Mouse (Mus musculus) central nervous system, embryonic 18 days (tissue): ENCODE results near the gene Retreg2. TPM values are rescaled to one million over a fixed set of nuclear protein-coding genes. Genes with fewer than 3 reads are reported as not detected.

Experiments used
- polyA plus RNA-seq: library from polyadenylated mRNA; depleted of rRNA; stranded (reverse); fragments of >200 nt; gene quantifications from 2 replicates; pipeline ENCODE4 v1.2.3, GENCODE M21; 2012; rRNA removed

The Retreg2 gene
- polyA plus RNA-seq: 172 and 179 TPM in 2 replicates

DNA sequence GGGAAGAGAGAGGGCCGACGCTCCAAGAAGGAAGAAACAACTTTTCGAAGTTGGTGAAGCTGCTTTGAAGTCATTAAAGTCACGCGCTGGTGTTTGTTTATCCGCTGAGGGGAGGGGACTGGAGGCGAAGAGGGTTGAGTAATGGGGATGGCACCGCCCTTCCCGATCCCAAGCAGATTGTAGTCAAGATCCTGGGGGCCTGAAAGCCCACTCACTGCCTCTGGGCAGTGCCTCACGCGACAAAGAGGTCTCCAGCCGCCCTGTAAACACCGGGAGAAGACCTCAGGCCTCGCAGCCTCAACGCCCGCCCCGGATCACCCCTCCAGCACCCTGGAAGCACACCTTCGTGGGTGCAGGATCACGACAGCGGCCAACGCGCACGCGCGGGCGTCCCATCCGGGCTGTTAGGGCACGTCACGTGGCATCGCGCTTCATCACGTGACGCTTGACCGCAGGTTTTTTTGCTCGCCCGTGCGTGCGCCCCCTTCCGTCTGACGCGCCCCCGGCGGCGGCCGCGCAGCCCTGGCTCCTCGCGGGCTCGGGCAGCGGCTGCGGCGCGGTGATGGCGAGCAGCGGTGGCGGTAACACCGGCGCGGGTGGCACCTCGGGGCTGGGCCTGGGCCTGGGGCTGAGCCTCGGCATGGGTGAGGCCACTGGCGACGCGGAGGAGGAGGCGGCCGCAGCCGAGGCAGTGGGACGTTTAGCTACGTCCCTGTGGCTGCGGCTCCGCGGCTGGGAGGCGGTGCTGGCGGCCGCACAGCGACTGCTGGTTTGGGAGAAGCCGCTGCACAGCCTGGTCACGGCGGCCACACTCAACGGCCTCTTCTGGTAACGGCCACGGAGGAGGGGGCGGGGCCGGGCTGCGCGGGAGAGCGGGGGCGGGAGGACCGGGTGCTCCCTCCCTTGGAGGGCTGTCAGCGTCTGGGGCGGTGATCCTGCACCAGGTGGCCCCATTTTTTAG lies at the start of gene Retreg2, which contains the start of gene Cnppd1:
Gene Retreg2 (plus strand): TSS at position 478 of the 961 bp plus-strand sequence.
Gene Cnppd1 (minus strand): TSS at position 411 of the 961 bp plus-strand sequence.

DNA sequence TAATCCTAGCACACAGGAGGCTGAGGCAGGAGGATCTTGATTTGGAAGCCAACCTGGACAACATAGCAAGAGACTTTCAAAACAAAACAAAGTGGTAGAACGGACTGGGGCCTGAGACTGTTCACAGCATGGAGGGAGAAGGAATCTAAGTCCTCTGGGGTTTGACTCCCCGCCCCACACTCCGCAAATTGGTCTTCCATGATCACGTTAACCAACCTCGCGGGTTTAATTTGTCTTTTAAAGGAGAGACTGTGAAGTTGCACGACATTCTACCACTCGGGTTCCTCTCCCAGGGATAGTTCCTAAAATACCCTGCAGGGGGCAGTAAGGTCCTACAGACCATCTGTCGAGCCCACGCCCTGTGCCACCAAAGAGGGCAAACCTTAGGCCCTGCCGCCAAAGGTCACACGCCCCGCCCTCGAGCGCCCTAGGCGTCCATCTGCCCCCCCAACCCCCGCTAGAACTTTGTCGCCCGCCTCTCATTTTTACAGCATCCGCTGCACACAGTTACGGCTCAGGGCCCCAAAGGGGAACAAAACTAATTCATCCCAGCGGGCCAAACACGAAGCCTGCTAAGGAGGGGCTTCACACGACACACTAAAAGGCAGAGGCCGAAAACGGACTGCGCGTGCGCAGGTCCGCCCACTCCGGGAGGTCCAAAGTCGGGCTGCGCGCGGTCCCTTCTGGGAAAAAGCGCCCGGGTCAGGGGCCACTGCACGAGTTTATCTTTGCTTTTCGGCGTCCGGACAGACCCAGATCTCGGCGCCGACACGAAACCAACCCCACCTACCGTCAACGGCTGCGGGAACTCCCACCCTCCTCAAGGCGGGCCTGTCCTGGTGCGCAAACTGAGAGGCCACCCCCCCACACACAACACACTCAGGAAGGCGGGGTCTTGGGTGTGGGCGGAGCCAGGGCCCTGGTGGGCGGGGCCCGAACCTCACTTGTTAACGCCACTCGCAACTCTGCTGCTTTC lies 17.9 kb upstream of the Retreg2 start, which contains the start of gene Nhej1:
Gene Nhej1 (minus strand): TSS at position 855 of the 976 bp plus-strand sequence.

DNA sequence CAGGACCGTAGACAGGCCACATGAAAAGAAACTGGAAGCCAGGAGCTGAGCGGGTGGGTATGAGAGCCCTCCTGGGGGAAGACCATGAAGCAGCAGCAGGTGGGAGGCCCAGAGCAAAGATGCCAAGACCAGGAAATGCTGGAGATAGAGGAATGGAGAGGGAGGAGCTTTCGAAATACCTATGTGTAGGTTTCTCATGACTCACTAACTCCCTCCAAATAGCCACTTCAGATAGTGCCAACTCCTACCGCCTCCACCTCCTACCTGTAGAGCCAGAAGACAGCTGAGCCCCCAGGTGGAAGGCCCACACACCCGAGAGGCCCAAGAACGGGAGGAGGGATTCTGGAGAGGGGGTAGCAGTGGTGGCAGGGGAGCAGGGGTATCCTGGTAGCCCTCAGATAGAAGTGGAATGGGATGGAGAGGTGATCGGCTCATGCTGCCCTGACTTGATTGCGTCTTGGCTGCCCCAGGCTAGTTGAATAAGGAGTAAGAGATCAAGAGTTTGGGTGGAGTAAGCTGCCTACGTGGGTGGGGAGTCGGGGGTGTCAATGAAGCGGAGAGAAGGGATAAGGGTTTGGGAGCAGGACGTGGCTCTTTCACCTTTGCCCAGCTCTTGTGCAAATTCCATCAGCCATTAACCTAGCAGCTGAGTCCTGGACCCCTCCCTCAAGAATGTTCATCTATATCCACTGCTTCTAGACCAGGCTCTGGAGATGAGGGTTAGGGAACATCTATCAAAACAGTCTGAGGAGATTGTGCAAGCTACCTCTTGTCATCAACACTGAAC lies 9.0 kb upstream of the Retreg2 start, which contains the start of gene Slc23a3:
Gene Slc23a3 (minus strand): TSS at position 470 of the 787 bp plus-strand sequence.

DNA sequence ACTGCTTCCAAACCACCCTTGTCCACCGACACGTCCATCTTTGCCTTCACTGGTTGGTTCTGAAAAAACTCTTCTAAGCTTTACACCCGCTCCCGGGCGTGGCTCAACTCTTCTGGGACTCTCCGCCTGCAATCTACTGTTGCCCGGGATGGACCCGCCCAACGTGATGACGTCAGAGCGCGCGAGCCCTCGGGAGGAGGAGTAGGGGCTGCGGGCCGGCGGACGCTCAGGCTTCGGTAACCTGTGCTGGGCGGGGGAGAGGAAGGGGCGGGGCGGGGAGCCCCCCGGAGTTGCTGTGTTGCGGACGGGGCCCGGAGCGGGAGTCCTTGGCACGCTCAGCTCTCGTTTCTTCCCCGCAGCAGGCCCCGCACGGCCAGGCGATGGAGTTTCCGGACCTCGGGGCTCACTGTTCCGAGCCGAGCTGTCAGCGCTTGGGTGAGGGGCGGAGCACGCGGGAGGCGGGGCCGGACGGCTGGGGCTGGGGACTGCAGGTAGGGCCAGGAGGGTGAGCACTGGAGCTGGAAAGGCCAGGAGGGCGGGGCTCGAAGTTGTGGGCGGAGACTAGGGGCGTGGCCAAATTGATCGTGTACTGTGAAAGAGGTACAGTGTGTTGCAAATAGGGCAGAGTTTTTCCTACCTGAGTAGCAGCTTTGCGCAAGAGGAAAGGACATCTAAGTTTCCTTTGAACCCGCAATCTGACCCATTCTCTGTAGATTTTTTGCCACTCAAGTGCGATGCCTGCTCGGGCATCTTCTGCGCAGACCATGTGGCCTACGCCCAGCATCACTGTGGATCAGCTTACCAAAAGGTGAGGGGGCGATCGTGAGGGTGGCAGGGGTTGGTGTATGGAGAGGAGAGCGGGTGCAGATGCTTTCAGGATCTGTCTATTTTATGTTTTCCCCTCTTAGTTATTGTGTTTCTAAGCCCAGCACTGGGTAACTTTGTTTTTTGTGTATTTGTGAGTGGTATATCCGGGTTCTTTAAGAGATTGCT lies 26.2 kb downstream of the Retreg2 start, which contains the start of gene Zfand2b:
Gene Zfand2b (plus strand): TSS at position 175 of the 993 bp plus-strand sequence.

DNA sequence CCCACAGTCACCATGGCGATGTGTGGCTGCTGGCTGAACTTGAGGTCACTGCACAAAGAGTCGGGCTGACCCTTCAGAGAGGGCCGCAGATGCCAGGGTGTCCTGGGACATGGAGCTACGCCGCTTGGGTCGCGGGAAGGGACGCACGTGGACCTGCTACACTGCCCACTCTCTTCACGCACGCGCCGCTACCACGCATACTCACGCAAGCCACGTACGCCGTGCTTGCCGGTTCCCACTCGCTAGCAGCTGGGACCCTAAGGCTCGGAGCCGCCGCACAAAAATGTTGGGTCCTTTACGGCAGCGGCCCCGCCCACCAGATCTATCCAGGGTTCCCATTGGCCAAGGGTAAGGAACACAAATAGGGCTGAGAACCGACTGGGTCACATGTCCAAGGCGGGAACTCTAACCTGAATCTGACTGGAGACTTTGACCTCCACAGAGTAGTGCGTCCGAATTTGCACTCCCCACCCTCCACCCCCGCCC lies 37.6 kb downstream of the Retreg2 start, which contains the start of gene Abcb6:
Gene Abcb6 (minus strand): TSS at position 288 of the 486 bp plus-strand sequence.

DNA sequence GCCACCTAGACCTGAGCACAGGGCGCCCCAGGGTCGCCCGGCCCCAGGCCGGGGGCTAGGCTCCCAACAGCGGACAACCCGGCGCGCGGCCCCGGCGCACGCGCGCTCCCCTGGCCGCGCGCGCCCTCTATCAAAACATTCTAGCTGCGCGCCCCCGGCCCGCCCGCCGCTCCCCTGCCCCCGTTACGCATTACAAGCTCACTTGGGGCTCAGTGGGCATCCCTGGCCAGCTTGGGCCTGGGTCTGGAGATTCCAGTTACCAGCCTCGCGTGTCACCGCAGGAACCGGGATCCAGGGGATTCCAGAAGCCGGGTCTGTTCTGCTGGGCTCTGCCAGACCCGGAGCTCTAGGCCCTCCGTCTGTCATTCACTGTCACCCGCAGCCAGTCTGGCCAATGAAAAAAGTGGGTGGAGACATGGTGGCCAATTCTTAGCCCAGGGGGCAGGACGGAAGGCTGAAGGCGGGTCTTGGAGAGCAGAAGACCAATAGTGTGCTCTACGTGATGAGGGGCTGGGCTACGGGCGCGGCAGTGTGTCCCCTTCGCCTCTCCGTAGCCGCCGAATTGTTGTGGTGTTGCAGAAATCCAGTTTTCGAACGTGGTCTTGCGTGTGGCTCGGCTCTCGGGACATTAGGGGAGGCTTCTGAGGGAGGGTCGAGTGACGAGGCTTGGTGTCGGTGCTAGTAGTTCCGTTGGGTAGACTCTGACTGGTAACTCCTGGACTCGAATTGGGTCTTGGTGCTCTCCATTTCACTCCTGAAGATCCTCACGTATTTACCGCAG lies 49.2 kb downstream of the Retreg2 start, which contains the start of the genes Ankzf1 and Atg9a:
Gene Ankzf1 (plus strand): TSS at position 530 of the 781 bp plus-strand sequence.
Gene Atg9a (minus strand): TSS at position 575 of the 781 bp plus-strand sequence.

Other genes with a start within 250 kb of the Retreg2 start
- gene Cryba2, start 249.6 kb upstream of the Retreg2 start, polyA plus RNA-seq: 0.25 and 0.32 TPM in 2 replicates
- gene Cfap65, start 207.2 kb upstream of the Retreg2 start, polyA plus RNA-seq: 2.9 and 3.7 TPM in 2 replicates
- 0.34 and 0.67 TPM in 2 replicates for gene Ihh, start 191.1 kb upstream of the Retreg2 start, polyA plus RNA-seq
- 1.7 and 2.4 TPM in 2 replicates for gene Nhej1, start 17.6 kb upstream of the Retreg2 start, polyA plus RNA-seq
- gene Slc23a3, start 8.9 kb upstream of the Retreg2 start, polyA plus RNA-seq: 0.03 and 0.05 TPM in 2 replicates
- gene Cnppd1, start 67 bp upstream of the Retreg2 start, polyA plus RNA-seq: 45.7 and 51.1 TPM in 2 replicates
- gene Zfand2b, start 25.9 kb downstream of the Retreg2 start, polyA plus RNA-seq: 51.1 and 55.2 TPM in 2 replicates
- 45.2 and 45.8 TPM in 2 replicates for gene Abcb6, start 37.6 kb downstream of the Retreg2 start, polyA plus RNA-seq
- gene Ankzf1, start 49.4 kb downstream of the Retreg2 start, polyA plus RNA-seq: 35.3 and 38.8 TPM in 2 replicates
- gene Atg9a, start 49.4 kb downstream of the Retreg2 start, polyA plus RNA-seq: 57.0 and 62.6 TPM in 2 replicates
- 35.6 and 40.2 TPM in 2 replicates for gene Glb1l, start 68.0 kb downstream of the Retreg2 start, polyA plus RNA-seq
- 206 and 218 TPM in 2 replicates for gene Stk16, start 68.1 kb downstream of the Retreg2 start, polyA plus RNA-seq
- 15.5 and 16.9 TPM in 2 replicates for gene Tuba4a, start 77.1 kb downstream of the Retreg2 start, polyA plus RNA-seq
- gene A630095N17Rik, start 89.3 kb downstream of the Retreg2 start, polyA plus RNA-seq: not detected in 2 replicates
- gene Dnajb2, start 93.6 kb downstream of the Retreg2 start, polyA plus RNA-seq: 67.4 and 71.2 TPM in 2 replicates
- 68.1 and 69.4 TPM in 2 replicates for gene Ptprn, start 121.7 kb downstream of the Retreg2 start, polyA plus RNA-seq
- 141 and 164 TPM in 2 replicates for gene Resp18, start 135.6 kb downstream of the Retreg2 start, polyA plus RNA-seq
- gene Dnpep, start 175.2 kb downstream of the Retreg2 start, polyA plus RNA-seq: 151 and 153 TPM in 2 replicates
- gene Des, start 217.6 kb downstream of the Retreg2 start, polyA plus RNA-seq: 1.0 and 9.6 TPM in 2 replicates
- gene Speg, start 232.5 kb downstream of the Retreg2 start, polyA plus RNA-seq: 69.0 and 70.9 TPM in 2 replicates